Mouse (Mus musculus): ENCODE data around the gene Bcl9.

The Bcl9 gene

GRCm38 (mm10) chr3:97296941-97297552 is 670 bp downstream of the Bcl9 start:
- no peak for DNase-seq (ENCODE audit: low spot score)

- DNase-seq (ENCODE audit: low spot score), result no peak
Observed at GRCm38 (mm10) chr3:97294334-97294733, 3.4 kb downstream of the Bcl9 start.

DNA sequence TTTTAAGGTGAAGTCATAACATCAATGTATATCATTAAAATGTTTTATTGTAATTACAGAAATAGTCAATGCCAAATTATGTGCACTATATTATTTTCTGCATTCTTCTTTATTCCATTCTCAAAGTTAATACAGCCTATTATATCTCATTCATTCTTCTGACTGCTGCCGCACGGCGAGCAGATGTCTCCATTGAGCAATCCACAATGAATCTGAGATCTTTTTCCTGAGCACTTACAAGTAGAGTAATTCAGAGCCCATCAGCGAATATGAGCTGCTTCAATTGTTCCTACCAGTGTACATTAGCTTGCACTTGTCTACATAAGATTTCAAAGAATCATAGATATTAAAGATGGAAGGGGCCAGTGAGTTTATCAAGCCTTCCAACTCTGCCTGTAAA is 12.8 kb downstream of the Bcl9 start:
- no peak for DNase-seq (ENCODE audit: low spot score)

GRCm38 (mm10) chr3:97284056-97284455 is 13.7 kb downstream of the Bcl9 start:
- DNase-seq (ENCODE audit: low spot score), result no peak

GRCm38 (mm10) chr3:97281426-97281825 is 16.3 kb downstream of the Bcl9 start:
- no peak for DNase-seq (ENCODE audit: low spot score)

- DNase-seq (ENCODE audit: low spot score), result no peak
Observed at GRCm38 (mm10) chr3:97275708-97276107, 22.0 kb downstream of the Bcl9 start.

- no peak for DNase-seq (ENCODE audit: low spot score)
Observed at GRCm38 (mm10) chr3:97274516-97275230, 23.0 kb downstream of the Bcl9 start.

GRCm38 (mm10) chr3:97273876-97274275 is 23.8 kb downstream of the Bcl9 start:
- no peak for DNase-seq (ENCODE audit: low spot score)

DNA sequence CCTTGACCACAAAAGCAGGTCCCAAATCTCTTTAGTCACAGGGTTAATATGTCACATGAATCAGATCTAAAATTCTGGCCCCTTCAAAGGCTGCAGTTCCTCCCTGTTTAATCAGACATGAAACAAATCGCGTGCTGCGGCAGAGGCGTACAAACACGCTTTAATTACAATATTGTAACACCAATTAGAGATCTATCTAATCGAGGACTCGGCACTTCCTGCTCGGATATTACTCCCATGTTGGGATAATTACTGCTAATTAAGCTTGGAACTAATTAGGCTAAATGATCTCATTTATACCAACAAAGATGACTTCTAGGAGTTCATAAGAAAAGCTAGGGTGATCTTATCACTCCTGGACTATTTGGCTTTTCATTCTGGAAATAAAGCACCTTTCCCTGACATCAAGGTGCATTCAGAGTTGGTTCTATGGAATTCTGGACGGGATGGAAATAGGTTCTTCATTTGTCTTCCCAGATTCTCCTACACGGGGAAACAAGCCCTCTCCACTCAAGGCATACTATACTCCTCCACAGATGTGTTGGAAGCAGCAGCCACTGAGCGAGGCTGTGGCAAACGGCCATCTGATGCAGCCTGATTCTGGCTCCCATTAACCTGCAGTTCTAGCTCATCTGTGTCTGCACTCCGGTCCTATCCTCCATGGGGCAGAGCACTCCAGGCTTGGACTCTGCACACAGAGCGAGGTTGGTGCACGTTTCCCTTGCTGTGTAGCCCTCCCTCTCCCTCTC is 31.9 kb downstream of the Bcl9 start:
- no peak for DNase-seq (ENCODE audit: low spot score)

DNA sequence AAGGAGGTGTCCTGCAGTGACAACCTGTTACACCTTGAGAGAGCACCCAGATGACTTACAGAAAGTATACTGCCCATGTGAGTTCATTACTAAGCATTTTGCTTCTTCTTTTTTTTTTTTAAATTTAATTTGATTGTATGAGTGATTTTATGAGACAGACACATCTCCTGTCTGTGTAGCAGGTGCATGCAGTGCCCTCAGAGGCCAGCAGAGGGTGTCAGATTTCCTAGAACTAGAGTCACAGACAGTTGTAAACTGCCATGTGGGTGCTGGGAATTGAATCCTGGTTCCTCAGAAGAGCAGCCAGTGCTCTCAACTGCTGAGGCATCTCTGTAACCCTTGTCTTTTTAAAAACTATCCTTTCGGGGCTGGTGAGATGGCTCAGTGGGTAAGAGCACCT is 35.5 kb downstream of the Bcl9 start:
- DNase-seq (ENCODE audit: low spot score), result no peak

DNA sequence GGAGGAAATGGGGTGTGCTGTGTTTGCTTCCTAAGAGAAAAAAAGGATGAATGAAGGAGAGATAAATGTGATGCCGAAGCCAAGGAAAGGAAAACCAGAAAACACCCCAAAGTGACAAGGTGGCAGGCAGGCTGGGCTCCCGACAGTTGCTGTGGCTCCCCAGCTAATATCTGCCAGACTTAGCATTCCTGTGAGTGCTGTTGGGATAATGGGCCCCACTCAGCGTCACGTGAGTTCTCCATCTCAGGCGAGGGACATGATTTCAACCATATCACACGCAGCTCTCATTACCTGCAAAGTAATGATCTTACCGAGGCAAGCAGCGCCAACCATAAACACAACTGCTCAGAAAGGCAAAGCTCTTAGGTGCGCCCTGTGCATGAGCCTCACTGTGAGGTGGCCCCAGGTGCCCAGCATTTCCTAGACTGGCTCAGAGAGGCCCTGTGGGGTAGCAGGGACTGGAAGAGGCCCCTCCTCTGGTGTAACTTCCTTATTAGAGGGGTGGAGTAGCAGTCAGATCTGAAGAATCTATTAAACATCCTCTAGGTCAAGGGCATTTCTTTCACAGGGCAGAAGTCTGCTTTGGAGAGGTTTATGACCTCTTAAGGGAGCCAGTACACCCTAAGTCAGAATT is 41.9 kb downstream of the Bcl9 start:
- no peak for DNase-seq (ENCODE audit: low spot score)

GRCm38 (mm10) chr3:97254861-97255465 is 42.8 kb downstream of the Bcl9 start:
- DNase-seq (ENCODE audit: low spot score), result no peak

DNA sequence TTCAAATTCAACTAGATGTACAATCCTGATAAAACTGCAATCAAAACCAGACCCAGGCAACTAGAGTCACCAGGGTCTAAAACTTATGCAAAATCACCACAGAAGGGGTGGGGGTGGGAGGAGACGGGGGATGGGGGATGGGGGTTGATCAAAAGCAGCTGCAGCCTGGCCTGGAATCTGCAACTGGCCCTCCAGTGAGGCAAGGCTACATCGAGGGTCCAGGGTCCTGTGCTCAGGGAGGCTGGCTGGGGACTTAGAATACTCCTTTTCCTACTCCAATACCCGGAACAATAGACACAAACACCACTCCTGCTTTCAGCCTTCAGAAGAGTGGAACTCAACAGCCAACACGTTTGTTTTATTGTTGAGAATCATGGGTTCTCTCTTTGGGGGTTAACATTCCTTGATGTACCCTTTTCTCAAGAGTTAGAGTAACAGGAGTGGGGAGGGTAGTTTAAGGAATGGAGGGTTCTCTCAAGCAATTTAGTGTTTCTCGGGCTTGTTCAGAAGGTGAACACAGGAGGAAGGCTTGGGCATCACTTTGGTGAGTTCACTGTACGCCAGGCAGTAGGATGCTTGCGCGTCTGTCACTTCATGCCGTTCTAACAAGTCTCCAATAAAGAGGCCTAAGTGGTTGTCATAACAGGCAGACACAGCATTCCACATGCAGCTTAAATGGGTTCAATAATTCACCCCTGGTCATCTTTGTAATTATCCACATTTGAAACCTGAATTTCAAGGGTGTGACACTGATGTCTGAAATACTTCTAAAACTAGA is 43.7 kb downstream of the Bcl9 start:
- no peak for DNase-seq (ENCODE audit: low spot score)

DNA sequence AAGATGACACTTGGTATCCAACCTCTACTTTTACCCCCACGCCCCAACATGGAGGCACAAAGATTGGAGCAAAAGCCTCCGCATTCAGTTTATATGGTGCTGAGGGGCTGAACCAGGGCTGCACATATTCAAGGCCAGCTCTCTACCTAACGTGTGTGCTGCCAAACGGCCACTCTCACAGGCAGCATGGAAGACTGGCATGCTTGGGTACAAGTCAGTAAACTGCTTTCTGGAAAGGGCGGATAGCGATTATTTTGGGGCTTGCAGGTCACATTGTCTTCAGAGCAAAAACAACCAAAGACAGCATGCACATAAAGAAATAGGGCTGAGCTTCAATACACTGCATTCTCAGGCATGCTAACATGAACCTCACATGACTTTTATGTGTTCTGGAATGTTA is 44.8 kb downstream of the Bcl9 start:
- DNase-seq (ENCODE audit: low spot score), result no peak

DNA sequence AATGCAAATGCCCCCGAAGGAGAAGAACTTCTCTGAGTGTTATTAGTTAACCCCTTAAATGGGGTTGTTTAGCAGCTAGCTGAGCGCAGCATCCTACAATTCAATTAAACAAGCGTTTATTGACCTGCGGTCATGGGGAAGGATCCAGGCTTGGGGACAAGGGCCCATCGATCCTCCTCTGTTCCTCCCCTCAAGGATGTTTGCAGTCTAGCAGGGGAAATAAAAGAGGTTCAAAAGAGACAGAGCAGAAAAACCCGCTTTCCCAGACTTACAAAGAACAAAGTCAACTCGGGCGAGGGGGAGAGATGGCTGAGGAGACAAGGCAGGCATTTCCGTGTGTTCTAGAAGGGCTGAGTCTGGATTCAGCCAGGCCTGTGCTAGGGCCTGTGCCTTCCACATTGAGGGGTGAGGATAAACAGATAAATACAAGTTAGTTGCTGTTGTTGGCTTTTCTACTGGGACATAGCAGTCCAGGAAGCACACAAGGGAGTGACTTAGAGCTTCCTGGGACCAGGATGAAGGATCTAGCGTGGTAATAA is 55.0 kb downstream of the Bcl9 start:
- no peak for DNase-seq (ENCODE audit: low spot score)

DNA sequence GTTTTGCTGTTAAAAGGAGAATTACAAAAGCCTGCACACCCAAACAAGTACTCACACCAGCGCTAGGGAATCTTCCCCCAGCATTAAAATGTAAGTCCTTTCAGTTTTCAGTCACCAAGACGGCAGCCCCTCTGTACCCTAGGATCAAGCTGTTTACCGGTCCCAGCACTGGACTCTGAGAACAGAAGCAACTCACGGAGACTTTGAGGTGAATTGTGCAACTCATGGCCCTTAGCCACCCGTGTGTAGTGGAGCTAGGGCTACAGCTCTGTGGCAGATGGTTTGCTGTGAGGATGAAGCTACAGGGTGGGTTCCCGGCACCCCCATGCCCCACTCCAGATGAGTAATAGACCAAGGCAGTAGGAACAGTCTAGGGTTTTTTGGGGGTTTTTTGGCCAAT is 55.9 kb downstream of the Bcl9 start:
- no peak for DNase-seq (ENCODE audit: low spot score)

DNA sequence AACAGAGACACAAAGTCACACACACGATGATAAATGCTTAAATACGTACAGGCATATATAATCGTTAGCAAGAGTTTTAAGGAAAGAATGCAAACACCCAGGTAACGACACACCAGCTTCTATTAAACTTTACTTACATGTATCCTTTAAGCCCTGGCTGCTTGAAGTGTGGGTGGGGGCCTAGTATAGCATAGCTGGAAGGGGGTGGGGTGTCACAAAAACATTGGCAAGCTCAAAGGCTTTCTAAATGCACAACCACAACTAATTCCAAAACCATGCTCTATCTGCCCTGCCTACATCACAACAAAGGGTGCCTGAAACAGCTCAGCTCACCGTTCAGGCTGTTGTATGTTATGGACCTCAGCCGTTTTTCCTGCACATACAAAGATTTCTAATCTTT is 57.9 kb downstream of the Bcl9 start:
- DNase-seq (ENCODE audit: low spot score), result no peak

GRCm38 (mm10) chr3:97239316-97239715 is 58.4 kb downstream of the Bcl9 start:
- DNase-seq (ENCODE audit: low spot score), result no peak

GRCm38 (mm10) chr3:97238521-97238920 is 59.2 kb downstream of the Bcl9 start:
- DNase-seq (ENCODE audit: low spot score), result no peak

DNA sequence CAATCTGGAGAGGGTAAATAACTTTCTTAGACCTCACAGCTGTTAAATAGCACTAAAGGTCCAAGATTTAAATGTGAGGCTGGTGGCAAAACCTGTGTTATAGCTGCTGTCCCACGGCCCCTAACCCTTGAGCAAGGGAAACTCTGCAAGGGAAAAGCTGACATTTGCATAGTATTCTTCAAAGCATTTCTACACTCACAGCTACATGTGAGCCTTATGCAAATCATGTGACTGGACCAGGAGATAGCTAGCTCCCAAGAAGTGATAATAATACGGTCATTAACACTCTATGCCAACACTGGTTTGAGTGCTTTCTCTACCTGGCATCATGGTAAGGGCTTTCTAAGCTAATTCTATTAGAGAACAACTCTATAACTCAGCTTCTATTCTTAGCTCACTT is 60.3 kb downstream of the Bcl9 start:
- no peak for DNase-seq (ENCODE audit: low spot score)

GRCm38 (mm10) chr3:97234797-97235196 is 62.9 kb downstream of the Bcl9 start:
- no peak for DNase-seq (ENCODE audit: low spot score)

Measured in c-Kit-positive CD71-positive TER-119-positive erythroid progenitor cells, embryonic 14.5 days (primary cell).